Mouse (Mus musculus) intestine, embryonic 15.5 days (tissue): ENCODE results near the gene Mki67. TPM values are rescaled to one million over a fixed set of nuclear protein-coding genes. Genes with fewer than 3 reads are reported as not detected.

Experiments
- polyA plus RNA-seq: library from polyadenylated mRNA; unstranded; fragments of >200 nt; fragmentation: Nextera tagmentation; extraction: Ambion mirVana; gene quantifications from 2 replicates; pipeline ENCODE4 v1.2.1, GENCODE M21; 2015

Mki67 gene
- polyA plus RNA-seq, 1 experiment from 2014 or later, result 37.6 TPM

Other genes starting within 250 kb of the Mki67 start
- 28.1 and 30.2 TPM in 2 replicates for gene Clrn3, start 187.7 kb downstream of the Mki67 start, polyA plus RNA-seq
- gene Ptpre, start 178.9 kb downstream of the Mki67 start, polyA plus RNA-seq, result 2.4 and 2.6 TPM in 2 replicates